Mouse (Mus musculus): Measurements from ENCODE around the gene Traip.

Gene Traip

DNA sequence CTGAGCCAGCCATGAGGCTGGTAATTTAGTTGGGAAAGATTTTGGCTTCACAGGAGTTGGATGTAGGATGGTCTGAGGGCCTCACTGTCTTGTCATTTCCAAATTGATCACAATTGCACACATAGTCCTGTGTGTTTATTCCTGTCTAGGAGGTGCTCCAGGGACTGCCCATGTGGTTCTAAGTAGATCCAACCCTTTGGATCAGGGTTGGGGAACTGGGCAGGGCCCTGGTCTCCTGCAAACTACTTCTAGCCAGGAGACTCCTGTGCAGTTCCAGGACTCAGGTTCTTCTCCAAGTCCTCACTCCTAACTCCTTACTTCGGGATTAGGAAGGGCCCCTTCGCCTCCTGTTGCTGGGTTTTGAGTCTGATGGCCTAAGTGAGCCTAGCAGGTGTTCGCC lies 14.6 kb upstream of the Traip start, which contains the start of gene Camkv:
Gene Camkv, plus strand, starts transcription at position 301 of the 400 bp plus-strand sequence.
- DNase-seq = no peak

GRCm38 (mm10) chr9:107935790-107936214 lies 14.1 kb upstream of the Traip start:
- DNase-seq = peak; percentile 63

DNA sequence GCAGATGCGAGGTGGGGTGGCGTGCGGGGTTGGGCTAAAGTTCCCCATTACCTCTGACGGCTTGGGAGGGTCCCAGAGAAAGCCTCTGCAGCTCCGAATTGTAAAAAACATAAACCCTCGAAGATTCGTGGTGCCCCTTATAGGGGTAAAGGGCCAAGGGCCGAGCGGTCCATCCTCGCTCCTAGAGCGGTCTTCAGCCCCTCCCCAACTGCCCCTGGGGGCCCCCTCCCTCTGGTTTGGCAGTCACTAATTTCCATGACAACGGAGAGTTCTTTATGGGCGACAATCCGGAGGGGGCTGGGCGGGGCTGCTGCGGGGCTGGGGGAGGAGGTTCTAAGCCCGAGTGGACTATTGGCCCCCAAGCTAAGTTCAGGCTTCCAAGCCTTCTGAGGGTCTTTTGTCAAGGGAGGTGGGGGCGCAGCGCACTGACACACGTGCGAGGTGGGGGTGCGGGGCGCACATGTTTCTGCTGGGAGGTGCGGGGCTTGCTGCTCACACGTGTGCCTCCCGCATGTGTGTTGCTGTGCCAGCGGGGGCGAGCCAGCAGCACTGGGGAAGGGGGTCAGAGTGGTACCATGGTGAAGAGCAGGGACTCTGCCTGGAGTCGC lies 13.6 kb upstream of the Traip start:
- DNase-seq = peak; percentile 63

- DNase-seq = no peak
Observed at GRCm38 (mm10) chr9:107936831-107937230, 13.1 kb upstream of the Traip start.

GRCm38 (mm10) chr9:107947241-107948194 lies 2.4 kb upstream of the Traip start:
- no peak for DNase-seq

- no peak for DNase-seq
Observed at GRCm38 (mm10) chr9:107949184-107949921, 583 bp upstream of the Traip start.

DNA sequence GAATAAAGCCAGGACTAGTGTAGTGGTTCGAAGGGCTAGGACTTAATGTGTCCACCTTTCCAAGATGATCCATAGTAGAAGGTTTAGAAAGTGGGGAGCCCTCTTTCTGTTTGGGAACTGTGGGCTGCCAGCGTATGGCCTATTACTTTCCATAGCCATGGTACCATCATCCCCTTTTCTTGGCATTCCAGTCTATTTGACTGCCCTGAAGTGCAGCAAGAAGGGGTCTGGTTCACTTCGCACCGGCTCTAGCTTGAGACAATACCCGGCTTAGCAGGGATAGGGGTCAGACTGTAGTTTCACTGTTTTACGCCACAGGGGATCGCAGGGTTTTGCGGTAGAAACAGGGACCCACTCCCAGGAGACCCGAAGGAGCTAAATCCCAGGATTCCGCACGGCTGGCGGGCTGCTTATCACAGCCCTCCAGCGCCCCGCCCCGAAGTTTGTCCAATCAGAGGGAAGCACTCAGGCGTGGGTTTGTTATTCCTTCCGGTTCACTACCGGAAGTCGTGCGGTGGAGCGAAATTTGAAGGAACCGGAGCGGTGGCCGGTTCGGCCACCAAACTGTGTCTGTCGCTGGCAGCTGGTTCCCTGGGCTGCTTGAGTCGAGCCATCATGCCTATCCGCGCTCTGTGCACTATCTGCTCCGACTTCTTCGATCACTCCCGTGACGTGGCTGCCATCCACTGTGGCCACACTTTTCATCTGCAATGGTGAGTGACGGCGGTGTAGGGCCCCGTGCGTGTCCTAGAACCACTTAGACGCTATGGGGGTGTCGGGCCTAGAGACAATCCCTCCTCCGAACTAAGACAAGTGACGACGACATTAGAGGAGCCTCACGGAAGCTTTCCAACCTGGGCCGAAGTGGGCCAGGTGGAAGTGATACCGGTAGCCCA lies 772 bp downstream of the Traip start:
- DNase-seq = peak; percentile 95

DNA sequence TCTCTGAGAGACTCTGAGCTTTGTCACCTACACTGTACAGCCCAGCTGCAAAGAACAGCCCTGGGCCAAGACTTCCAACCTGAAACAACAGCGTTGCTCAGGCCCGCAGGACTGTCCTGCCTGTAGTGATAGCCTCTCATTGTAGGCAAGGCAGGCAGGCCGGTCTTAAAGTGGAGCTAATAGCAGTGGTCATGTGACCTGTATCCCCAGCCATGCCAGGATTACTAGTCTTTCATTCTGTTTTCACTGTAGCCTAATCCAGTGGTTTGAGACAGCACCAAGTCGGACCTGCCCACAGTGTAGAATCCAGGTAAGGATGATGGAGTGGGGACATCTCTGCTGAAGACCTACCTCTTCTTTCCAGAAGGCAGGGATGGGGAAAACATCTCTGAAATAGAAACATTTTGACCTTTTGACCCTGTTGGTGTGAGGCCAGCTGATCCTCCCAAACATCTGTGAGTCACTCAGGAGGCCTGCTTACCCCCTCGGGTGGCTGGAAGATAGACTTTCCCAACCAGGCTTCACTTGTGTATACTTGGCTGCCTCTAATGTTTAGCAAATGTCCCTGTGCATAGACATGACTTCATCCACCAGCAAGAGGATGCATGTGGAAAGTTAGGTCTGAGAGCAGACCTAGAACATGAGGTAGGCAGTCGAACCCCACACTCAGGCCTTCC lies 5.8 kb downstream of the Traip start:
- DNase-seq = no peak

GRCm38 (mm10) chr9:107957141-107957540 lies 7.2 kb downstream of the Traip start:
- DNase-seq = no peak

DNA sequence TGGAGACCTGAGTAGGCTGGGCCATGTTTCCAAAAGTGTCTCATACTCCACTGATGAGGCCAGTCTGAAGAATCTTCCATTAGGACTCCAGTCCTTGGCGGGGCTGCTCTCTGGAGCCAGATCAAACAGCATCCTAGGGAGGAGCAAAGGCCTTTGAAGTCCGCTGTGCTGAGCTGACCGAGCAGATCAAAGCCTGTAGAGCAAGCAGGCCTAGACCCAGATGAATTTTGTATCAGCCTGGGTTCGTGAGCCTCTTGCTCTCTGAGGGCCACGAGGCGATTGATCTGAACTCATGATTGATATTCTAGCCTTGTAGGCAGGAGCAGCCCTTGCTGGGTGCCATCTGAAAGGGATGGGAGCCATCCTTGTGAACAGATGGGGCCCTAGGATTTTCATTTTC lies 10.0 kb downstream of the Traip start:
- DNase-seq = no peak

- no peak for DNase-seq
Observed at GRCm38 (mm10) chr9:107960928-107961327, 11.0 kb downstream of the Traip start.

DNA sequence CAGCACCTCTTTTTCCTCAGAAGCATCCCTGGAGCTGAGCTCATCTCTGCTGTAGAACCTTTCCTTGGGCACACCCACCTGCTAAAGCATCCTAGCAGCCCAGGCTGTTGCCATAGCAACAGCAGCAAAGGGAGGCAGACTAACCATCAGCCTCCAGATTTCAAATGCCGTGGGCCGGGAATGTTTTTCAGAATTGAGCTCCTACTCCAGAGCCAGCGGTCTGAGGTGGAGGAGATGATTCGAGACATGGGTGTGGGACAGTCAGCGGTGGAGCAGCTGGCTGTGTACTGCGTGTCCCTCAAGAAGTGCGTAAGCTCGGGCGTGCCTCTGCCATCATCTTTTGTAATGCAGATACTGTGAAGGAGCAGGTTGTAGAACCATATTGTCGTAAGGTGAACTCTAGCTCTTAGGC lies 11.4 kb downstream of the Traip start:
- peak; percentile 64 for DNase-seq

GRCm38 (mm10) chr9:107961881-107962280 lies 11.9 kb downstream of the Traip start:
- DNase-seq = peak; percentile 63

GRCm38 (mm10) chr9:107962916-107963315 lies 13.0 kb downstream of the Traip start:
- DNase-seq = no peak

DNA sequence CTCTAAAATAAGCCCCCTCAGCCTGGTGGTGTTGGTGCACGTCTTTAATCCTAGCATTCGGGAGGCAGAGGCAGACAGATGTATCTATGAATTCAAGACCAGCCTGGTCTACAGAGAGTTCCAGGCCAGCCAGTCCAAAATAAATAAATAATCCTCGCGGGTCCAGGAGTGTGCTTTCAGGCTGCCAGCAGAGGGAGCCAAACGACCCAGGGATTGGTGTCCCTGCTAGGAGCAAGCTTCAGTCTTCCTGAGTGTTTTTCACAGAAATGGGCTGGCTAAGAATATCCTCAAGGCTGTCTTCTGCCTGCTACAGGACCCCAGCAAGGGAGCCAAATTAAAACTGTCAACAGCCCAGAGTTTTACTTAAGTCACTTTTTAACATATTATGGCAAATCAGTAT lies 13.8 kb downstream of the Traip start:
- DNase-seq = peak; percentile 91

DNA sequence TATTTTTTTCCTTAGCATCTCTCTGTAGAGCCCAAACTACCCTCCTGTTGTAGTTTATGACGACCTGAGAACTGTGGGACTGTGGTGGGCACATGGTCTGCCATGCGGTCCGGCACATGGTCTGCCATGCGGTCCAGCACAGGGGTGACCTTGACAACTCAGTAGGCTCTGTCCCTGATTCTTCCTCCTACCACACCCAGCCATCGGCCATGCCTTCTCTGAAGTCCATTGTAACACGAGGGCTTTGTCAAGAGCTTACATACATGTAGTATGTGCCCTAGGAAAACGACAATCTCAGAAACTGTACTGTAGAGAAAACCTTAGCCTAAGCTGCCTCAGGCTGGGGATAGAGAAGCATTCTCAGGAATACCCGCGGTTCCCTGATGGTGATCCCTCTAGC lies 14.7 kb downstream of the Traip start:
- no peak for DNase-seq

- DNase-seq = no peak
Observed at GRCm38 (mm10) chr9:107966676-107967075, 16.7 kb downstream of the Traip start.

DNA sequence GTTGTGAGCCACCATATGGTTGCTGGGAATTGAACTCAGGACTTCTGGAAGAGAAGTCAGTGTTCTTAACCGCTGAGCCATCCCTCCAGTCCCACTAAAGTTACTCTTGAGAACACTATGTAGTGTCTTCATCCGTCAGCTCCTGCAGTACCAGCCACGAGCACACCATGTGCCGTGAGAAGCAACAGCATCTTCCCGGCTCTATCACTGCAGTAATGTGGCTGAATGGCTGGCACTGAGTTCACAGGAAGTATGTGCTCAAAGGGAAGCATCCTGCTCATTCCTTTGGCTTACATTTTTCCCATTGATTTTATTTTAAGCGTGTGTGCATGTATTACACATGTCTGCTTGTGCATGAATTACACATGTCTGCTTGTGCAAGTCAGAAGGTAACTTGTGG lies 17.5 kb downstream of the Traip start:
- no peak for DNase-seq

GRCm38 (mm10) chr9:107968531-107968930 lies 18.6 kb downstream of the Traip start:
- no peak for DNase-seq

- DNase-seq = no peak
Observed at GRCm38 (mm10) chr9:107970311-107970710, 20.4 kb downstream of the Traip start.

DNA sequence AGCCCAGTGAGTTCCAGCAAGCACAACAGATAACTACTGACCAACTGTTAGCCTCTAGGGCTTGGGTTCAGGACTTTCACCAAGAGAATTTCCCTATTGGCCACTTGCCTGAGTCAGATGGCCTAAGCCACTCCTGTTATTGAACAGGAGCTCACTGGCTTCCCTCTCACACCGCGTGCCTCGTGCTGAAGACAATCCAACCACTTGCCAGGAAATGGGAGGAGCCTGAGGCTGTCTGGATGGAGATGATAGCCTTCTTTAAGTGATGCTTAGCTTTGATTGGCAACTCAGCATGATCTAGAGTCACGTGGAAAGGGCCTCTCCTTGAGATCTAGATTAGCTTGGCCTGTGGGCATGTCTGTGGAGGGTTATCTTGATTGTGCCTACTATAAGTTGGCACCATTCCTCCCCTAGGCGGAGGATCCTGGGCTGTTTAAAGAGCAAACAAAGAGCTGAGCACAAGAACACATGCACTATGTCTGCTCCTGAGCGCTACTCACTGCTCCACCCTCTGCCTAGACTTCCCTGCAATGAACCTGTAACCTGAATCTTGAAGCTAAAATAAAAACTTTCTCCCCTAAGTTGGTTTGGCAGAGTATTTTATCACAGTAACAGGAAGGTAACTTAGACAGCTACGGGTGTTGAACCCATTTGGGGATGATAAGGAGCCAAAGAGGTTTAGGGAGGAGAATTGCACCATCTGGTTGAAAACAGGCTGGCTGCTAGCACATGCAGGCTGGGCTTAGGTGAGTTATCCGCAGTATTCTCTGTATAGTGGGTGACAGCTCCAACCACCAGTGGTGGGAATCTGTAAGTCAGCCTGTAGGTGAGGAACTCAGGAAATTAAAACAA lies 22.0 kb downstream of the Traip start:
- DNase-seq = no peak
